20 mouse cellular contexts compared by ENCODE assay signal in genomic region chr16:94114693-94115092, GRCm38 (mm10). TPM values are rescaled to one million over a fixed set of nuclear protein-coding genes. Genes with fewer than 3 reads are reported as not detected.
"Had no signal": no experiment of that assay in that cellular context is flagged by ENCODE, and none has a peak within 500 bp of the region (broad histone marks: within the 10 kb centered on the region; RNA-seq: fewer than 3 reads in every experiment).

No protein-coding gene starts in this region.

- H3K4me3 ChIP-seq: layer of hippocampus, adult 2 months; left cerebral cortex, adult 2 months; liver, embryonic 13.5 days had no signal

- H3K27ac ChIP-seq: kidney, postnatal 0 days; layer of hippocampus, adult 2 months; left cerebral cortex, adult 2 months; liver, embryonic 13.5 days; macrophage had no signal

- H3K9me3 ChIP-seq: liver, embryonic 13.5 days had no signal

- H3K9ac ChIP-seq: liver, embryonic 13.5 days had no signal

- H3K4me2 ChIP-seq: liver, embryonic 13.5 days; midbrain, embryonic 11.5 days had no signal

- DNase-seq: kidney, adult 2 months; layer of hippocampus, adult 9-11 months; layer of hippocampus, postnatal 36 days; liver, embryonic 13.5 days; lung, adult 2 months; midbrain, embryonic 14.5 days; right cerebral cortex, adult 18-20 months; right cerebral cortex, postnatal 14 days; right cerebral cortex, postnatal 4 days; thymus, postnatal 25 days had no signal

- H3K36me3 ChIP-seq: liver, embryonic 13.5 days had no signal

- H3K4me1 ChIP-seq: liver, embryonic 13.5 days had no signal

RNA-seq across cellular contexts. Expression of gene Sim2, which starts 30.0 kb away (rescaled TPM):
- total RNA-seq: liver, adult 2 months; megakaryocyte-erythroid progenitor cell, adult 5-6 weeks; midbrain, postnatal 0 days had no signal
- polyA plus RNA-seq: large intestine, adult 2 months; liver, adult 2 months; liver, embryonic 13.5 days; liver, embryonic 16.5 days; macrophage; midbrain, embryonic 14.5 days had no signal
